Mouse (Mus musculus): ENCODE results near the gene Map1b.

Gene Map1b

DNA sequence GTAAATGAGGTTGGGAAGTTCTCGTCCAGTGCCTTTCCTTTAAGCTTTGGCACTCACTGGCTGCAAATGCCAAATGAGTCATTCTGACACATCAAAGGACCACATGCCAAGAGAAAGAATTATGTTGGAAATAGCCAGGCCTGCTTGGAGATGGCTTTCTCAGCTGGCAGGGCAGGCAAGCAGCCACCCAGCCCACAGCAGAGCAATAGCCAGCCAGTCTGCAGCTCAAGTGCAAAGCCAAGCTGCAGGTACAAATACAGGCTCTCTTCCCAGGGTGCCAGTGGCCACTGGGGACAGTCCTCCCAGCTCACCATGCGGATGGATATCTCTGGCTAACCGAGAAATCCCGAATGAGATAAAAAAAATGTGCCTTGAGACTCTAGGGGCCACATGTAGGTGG is 12.1 kb upstream of the Map1b start:
- DNase-seq (ENCODE audit: low spot score): no peak

DNA sequence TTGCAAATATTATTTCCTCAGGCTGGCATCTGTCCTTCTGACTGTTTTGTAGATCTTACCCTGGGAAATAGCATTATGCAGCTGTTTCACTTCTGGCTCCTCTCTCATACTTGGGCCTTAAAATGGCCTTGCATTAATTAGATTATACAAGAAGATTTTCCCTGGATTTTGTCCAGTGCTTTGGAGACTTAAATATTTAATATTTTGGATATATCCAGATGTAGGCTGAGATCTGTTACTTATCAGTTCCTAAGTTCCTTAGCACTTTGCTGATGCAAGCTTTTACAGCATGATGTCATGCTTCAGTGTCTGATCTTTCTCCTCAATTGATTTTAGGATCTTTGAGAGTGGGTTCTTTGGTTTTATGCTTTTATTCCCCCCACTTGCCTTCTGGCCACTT is 11.6 kb upstream of the Map1b start:
- DNase-seq (ENCODE audit: low spot score): no peak

DNA sequence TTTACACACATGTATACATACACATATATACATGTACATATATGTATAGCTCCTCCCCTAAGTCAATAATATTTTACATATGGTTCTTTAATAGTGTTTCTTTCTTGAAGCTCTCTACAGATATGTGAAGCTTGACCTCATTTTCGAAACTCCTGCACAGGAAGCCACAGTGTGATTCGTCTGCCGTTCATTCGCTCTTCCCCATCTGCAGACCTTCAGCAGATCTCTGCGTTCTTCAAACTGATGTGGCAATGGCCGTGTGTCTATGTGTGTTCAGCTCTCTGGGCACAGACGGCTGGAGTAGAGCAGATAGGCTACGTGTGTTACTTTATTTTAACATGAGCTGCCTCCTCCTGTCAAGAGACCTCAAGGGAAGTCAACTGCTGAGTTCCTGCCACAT is 9.2 kb upstream of the Map1b start:
- no peak for DNase-seq (ENCODE audit: low spot score)

- DNase-seq (ENCODE audit: low spot score): no peak
Observed at GRCm38 (mm10) chr13:99517836-99518235, 1.5 kb upstream of the Map1b start.

GRCm38 (mm10) chr13:99515736-99516447 is 448 bp downstream of the Map1b start:
- no peak for DNase-seq (ENCODE audit: low spot score)

- no peak for DNase-seq (ENCODE audit: low spot score)
Observed at GRCm38 (mm10) chr13:99514917-99515591, 1.3 kb downstream of the Map1b start.

DNA sequence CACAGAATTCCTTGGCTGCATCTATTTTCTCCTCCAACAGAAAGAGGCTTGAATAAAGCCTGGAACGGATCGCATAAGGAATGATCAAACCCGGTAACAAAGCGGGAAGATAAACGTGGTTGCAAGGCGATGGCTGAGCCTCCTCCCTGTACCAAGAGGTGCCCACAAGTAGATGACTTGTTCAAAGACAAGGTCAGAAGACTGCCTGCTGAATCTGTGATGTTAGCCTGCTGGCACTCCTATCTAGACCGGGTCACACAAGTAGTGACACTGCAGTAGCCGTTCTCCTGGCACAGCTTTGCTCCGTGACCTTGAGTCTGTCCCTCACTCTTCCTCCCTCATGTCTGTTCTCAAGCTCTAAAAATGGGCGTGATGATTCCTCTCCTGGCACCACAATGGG is 2.4 kb downstream of the Map1b start:
- DNase-seq (ENCODE audit: low spot score): no peak

DNA sequence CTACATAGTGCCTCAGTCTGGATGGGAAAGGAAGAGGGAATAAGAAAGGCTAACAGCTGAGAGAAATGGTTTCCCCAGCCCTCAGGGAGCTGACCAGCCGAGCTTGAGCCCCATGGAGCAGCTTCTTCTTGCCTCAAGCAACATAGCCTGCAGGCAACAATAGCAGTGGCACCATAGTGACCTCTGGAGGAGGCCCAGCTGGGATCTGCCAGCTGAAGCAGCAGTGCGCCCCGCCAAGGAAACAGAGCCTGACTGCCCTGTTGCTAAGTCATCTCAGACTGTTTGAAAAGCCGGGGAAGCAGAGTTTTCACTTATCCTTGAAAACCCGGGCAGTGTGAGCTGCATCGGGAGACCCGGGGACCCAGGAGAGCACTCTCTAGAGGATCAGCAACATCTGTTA is 3.2 kb downstream of the Map1b start:
- DNase-seq (ENCODE audit: low spot score): no peak

DNA sequence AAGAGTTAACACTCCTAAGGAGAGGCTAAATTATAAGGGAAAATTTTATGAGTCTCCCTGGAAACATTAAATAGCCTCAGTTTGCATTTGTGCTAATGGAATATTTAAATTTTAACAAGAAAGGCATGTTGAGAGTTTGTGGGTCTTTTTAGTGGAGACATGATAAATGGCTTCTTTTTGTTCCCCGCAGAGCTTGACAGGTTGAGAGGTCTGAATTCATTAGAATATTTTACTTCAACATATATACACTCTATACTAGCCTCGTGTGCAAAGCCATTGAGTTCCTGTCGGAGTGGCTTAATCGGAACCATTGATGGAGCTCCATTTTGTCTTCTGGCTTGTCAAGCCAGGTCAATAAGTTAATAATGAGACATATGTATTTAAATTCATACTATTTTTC is 6.4 kb downstream of the Map1b start:
- DNase-seq (ENCODE audit: low spot score): no peak

- DNase-seq (ENCODE audit: low spot score): no peak
Observed at GRCm38 (mm10) chr13:99506580-99506962, 9.8 kb downstream of the Map1b start.

DNA sequence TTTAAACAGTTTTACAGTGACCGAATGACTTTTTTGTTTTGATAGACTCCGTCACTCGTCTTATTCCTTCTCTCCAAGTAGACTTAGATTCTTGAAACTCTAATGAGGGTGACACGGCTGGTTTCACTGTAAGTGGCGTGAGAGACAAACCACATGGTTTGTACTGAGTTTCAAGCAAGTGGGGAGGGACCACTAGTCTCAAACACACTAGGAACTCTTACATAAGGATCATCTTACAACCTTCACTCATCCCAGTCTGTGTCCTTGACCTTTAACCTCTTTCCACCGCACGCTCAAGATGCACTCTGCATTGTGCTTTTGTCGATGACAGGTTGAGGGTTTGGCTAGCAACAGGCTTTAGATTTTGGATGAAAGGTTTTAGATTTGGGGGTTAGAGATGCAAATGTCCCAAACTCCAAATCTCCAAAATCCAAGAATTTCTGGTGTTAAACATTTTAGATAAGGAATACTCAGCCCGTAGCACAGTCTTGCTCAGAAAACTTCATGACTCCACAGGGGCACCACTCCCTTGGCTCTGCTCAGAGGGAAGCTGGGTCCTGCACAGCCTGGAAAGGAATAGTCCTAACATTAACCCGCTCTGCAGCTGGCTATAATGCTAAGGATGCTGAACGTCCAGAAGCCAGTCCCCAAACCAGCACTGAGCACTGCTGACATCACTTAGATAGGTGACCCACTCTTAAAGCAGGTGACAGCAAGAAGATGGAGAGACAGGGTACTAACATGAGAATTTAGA is 10.3 kb downstream of the Map1b start:
- no peak for DNase-seq (ENCODE audit: low spot score)

- no peak for DNase-seq (ENCODE audit: low spot score)
Observed at GRCm38 (mm10) chr13:99503370-99503979, 12.9 kb downstream of the Map1b start.

GRCm38 (mm10) chr13:99502911-99503310 is 13.4 kb downstream of the Map1b start:
- DNase-seq (ENCODE audit: low spot score): no peak

GRCm38 (mm10) chr13:99502126-99502744 is 14.1 kb downstream of the Map1b start:
- no peak for DNase-seq (ENCODE audit: low spot score)

DNA sequence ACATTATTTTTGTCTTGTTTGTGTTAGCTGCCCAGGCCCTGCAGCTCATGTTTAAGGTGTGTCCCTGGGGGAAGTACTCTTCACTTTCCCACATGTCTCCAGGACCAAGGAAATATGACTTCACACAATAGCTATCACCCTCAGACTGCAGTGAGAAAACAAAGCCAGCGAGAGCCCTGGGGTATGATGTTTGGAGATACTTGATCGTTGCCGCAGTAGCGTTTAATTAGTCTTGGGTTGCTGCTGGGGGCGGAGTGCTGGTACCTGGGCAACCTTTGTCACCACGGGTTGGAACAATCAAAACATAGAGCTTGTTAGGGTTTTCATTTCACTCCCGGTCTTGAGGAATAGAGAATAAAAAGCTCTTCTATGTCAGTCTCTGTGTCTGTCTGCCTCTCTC is 14.9 kb downstream of the Map1b start:
- DNase-seq (ENCODE audit: low spot score): no peak

- DNase-seq (ENCODE audit: low spot score): no peak
Observed at GRCm38 (mm10) chr13:99500609-99501008, 15.7 kb downstream of the Map1b start.

DNA sequence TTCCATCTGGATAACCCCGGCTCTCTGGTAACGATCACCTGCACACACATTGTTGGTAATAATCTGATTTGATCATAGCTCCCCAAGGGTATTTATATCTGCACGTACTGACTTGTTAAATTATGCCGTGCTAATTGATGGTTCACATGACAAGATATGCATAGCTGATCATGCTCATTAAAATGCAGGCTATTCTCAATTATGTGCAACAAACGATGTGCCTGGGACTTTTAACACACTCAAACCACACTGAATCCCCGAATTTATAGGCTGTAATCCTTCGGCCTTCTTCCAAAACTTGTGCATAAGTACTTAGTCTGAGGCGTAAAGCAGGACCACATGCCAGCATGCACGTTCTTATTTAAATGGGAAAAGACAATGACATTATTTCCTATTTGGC is 16.6 kb downstream of the Map1b start:
- no peak for DNase-seq (ENCODE audit: low spot score)

DNA sequence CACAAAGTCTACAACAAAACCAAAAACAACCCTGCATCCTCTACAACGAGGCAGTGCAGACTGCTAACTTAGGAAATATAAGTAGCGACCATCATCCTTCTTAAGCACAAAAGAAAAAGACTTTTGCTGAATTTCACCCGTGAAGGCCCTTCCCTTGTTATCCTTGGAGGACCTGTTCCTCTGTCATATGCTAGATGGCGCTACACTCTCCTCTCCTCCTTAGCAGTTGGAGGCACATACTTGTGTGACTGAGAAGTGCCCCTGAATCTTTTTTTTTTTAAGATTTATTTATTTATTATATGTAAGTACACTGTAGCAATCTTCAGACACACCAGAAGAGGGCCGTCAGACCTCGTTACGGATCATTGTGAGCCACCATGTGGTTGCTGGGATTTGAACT is 20.2 kb downstream of the Map1b start:
- DNase-seq (ENCODE audit: low spot score): no peak

DNA sequence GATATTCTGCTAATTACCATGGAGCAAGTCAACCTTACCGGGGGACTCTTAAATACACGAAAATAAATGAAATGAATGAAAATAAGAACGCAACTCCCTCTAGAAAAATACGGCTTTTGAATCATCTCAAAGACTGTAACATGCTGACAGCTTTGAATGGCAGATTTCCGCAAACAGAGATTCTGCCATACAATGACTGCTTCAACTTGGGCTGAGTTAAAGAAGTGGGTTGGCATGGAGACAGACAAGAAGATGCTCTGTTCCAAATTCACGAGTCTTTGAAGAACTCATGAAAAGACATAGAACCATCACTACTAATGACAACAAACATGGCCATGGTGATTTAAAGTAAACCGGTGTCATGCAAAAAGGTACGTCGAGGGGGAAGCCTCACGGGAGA is 21.9 kb downstream of the Map1b start:
- DNase-seq (ENCODE audit: low spot score): no peak

DNA sequence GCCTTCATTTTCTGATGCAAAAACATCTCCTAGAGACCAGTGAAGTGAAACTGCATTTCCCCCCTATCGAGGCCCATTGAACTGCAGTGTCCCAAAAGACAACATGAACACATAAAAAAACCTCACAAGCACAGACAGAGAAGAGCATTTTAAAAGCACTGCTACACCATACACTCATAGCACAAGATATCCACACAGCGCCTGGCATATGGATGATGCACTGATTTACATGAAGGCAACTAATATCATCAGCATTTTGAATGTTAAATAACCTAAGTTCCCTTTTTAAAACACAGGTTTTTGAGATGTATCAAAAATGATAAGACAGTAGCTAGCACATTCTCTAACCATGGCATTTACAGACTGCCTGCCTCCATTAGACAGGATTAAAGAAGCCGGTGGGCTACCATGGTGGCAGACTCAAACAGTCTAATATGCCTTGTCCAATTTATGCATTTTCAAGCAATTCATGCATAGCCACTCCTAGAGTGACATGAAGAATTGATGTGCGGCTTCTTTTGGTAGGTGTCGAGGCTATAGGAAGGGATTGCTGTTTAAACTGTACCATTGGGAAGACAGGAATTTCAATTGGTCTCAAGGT is 22.9 kb downstream of the Map1b start:
- DNase-seq (ENCODE audit: low spot score): no peak

DNA sequence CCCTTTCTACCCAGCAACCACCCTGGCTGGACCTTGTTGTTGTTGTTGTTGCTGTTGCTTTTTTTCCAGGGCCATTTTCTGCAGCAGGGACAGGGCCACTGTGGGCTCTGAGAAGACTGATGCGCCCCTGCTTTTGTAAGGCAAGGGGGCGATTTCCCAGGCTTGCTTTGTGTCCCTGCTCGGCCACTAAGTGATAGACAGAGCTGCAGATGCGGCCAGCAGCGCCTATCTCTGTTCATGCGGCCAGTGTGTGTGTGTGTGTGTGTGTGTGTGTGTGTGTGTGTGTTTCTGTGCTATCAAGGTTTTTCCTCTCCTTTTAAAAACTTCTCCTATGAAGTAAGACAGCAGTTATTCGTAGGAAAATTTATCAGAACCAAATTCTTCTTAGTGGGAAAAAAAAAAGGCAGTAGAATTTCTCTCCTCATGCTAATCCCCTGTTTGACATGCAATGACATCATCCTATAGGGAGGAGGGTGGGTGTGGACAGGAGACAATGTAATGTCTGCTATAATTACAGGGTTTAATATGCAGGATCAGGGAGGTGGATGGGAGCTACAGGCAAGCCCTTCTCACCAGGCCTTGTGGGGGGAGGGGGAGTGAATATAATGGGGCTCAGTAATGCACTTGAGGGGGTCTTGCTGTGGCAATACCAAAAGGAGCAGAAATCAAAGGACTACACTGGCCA is 23.6 kb downstream of the Map1b start:
- DNase-seq (ENCODE audit: low spot score): no peak
